Mouse (Mus musculus): ENCODE measurements at regions not wholly inside any gene's neighbourhood (a gene's known extent, or its start where the extent isn't known, plus 50 kb on each side); places are given as distances from the start of the nearest gene placed in this dataset.

- no peak for DNase-seq
Observed at GRCm38 (mm10) chr8:87095211-87095610, 210.2 kb upstream of the N4bp1 start.

GRCm38 (mm10) chr8:87094685-87095084 lies 209.6 kb upstream of the N4bp1 start:
- no peak for DNase-seq

- DNase-seq = no peak
Observed at GRCm38 (mm10) chr8:87093716-87094115, 208.7 kb upstream of the N4bp1 start.

GRCm38 (mm10) chr8:87093081-87093480 lies 208.0 kb upstream of the N4bp1 start:
- no peak for DNase-seq

GRCm38 (mm10) chr8:87087451-87088095 lies 202.5 kb upstream of the N4bp1 start:
- DNase-seq = no peak

GRCm38 (mm10) chr8:87078260-87078659 lies 193.2 kb upstream of the N4bp1 start:
- DNase-seq = no peak

- DNase-seq = no peak
Observed at GRCm38 (mm10) chr8:87075921-87076320, 190.9 kb upstream of the N4bp1 start.

GRCm38 (mm10) chr8:87071224-87071623 lies 186.2 kb upstream of the N4bp1 start:
- DNase-seq = no peak

GRCm38 (mm10) chr8:87067106-87067505 lies 182.0 kb upstream of the N4bp1 start:
- no peak for DNase-seq

- DNase-seq = no peak
Observed at GRCm38 (mm10) chr8:87064768-87065167, 179.7 kb upstream of the N4bp1 start.

GRCm38 (mm10) chr8:87064250-87064747 lies 179.2 kb upstream of the N4bp1 start:
- DNase-seq = no peak

GRCm38 (mm10) chr8:87063588-87063987 lies 178.5 kb upstream of the N4bp1 start:
- DNase-seq = no peak

- no peak for DNase-seq
Observed at GRCm38 (mm10) chr8:87049746-87050145, 164.7 kb upstream of the N4bp1 start.

- no peak for DNase-seq
Observed at GRCm38 (mm10) chr8:87049196-87049595, 164.1 kb upstream of the N4bp1 start.

- DNase-seq = no peak
Observed at GRCm38 (mm10) chr8:87046590-87046989, 161.5 kb upstream of the N4bp1 start.

- no peak for DNase-seq
Observed at GRCm38 (mm10) chr8:87043016-87043415, 158.0 kb upstream of the N4bp1 start.

- no peak for DNase-seq
Observed at GRCm38 (mm10) chr8:87037620-87038380, 152.7 kb upstream of the N4bp1 start.

GRCm38 (mm10) chr8:87035996-87036395 lies 150.9 kb upstream of the N4bp1 start:
- DNase-seq = no peak

- no peak for DNase-seq
Observed at GRCm38 (mm10) chr8:87028171-87028570, 143.1 kb upstream of the N4bp1 start.

GRCm38 (mm10) chr8:87025946-87026345 lies 140.9 kb upstream of the N4bp1 start:
- DNase-seq = no peak

- no peak for DNase-seq
Observed at GRCm38 (mm10) chr8:87019795-87020194, 134.7 kb upstream of the N4bp1 start.

GRCm38 (mm10) chr8:86975546-86975945 lies 90.5 kb upstream of the N4bp1 start:
- no peak for DNase-seq

- no peak for DNase-seq
Observed at GRCm38 (mm10) chr8:86971736-86972135, 86.7 kb upstream of the N4bp1 start.

- DNase-seq = no peak
Observed at GRCm38 (mm10) chr8:86969051-86969450, 84.0 kb upstream of the N4bp1 start.

Measured in kidney, adult 8-10 months (tissue).